Mouse (Mus musculus) MEL (cell line): ENCODE results near the gene Sult5a1.

Source experiments
- CTCF ChIP-seq, 3 experiments: IDR thresholded peaks in 2 of 3; conservative IDR thresholded peaks in 1 of 3; 2 replicates each; pipeline ENCODE4 v1.5.1; 2011 to 2012; ENCODE audit warnings: low read length in 3 of 3, low read depth in 2 of 3, mild to moderate bottlenecking in 2 of 3, improper control_type of control experiment in 1 of 3, inconsistent platforms in 1 of 3, mixed read lengths in 1 of 3, moderate library complexity in 1 of 3; ENCODE audit not compliant: control insufficient read depth in 1 of 3, insufficient read depth in 1 of 3, poor library complexity in 1 of 3, severe bottlenecking in 1 of 3
- ELF1 ChIP-seq: IDR thresholded peaks from 2 replicates; pipeline ENCODE4 v1.6.1; 2014; ENCODE audit warnings: low read depth, mild to moderate bottlenecking, inconsistent platforms, low read length, improper control_type of control experiment, moderate library complexity
- MAZ ChIP-seq: IDR thresholded peaks from 2 replicates; pipeline ENCODE4 v1.6.1; 2012; ENCODE audit warnings: low read depth, mild to moderate bottlenecking, inconsistent platforms, low read length, improper control_type of control experiment
- MEF2A ChIP-seq: IDR thresholded peaks from 2 replicates; pipeline ENCODE4 v1.6.1; 2014; ENCODE audit warnings: low read depth, mild to moderate bottlenecking, inconsistent platforms, low read length, improper control_type of control experiment; ENCODE audit not compliant: poor library complexity, insufficient replicate concordance, severe bottlenecking; ENCODE audit errors: extremely low read depth
- POLR2A ChIP-seq, 2 experiments: IDR thresholded peaks; 2 replicates each; pipeline ENCODE4 v1.6.1; 2011 to 2012; ENCODE audit warnings: low read length in 2 of 2, mild to moderate bottlenecking in 2 of 2, control low read depth in 1 of 2, improper control_type of control experiment in 1 of 2, low read depth in 1 of 2, moderate library complexity in 1 of 2; ENCODE audit not compliant: control insufficient read depth in 1 of 2, insufficient read depth in 1 of 2, poor library complexity in 1 of 2
- RAD21 ChIP-seq: IDR thresholded peaks from 2 replicates; pipeline ENCODE4 v1.6.1; 2011; ENCODE audit warnings: mild to moderate bottlenecking, low read depth, low read length, improper control_type of control experiment
- USF1 ChIP-seq: IDR thresholded peaks from 2 replicates; pipeline ENCODE4 v1.6.1; 2014; ENCODE audit warnings: low read depth, mild to moderate bottlenecking, inconsistent platforms, low read length, improper control_type of control experiment, moderate library complexity

DNA sequence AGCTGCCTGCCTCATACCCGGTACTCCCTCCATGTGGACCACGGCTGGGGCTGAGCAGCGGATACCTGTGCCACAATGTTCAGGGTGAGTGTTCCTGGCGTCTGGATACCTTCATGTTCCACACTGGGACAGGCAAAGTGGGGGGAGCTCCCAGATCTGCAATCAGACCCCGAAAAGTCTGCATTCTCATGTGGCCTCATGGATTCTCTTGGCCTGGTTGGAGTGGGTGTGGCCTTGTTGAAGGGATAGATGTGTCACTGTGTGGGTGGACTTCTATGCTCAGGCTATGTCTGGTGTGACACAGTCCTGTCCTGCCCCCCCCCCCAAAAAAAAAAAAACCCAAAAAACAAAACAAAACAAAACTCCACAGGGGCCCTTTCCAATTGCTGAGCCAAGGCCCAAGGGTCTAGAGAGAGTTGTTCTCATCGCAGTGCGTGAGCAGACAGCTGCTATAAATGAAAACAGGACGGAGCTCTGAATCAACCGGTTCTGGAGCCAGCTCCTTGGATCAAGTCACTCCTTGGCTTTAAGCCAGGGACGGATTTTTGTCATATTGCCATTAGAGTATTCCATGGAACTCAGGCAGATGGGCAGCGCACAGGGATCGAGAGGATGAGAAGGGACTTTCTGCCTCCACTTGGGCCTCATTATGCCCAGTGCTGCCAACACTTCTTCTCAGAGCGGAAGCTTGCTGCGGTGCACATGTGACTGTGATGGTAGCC lies 16.2 kb downstream of the Sult5a1 start:
- TF ChIP-seq CTCF (IDR thresholded peaks at IDR 0.05 in 2 of 3, conservative IDR thresholded peaks at IDR 0.05 in 1 of 3; ENCODE audit: control insufficient read depth in 1 of 3, insufficient read depth in 1 of 3, low read depth in 2 of 3, low read length in 3 of 3, poor library complexity in 1 of 3, severe bottlenecking in 1 of 3) (no peak), MEF2A (no peak), USF1 (no peak), ELF1 (no peak), MAZ (no peak), POLR2A (IDR thresholded peaks at IDR 0.05; ENCODE audit: control insufficient read depth in 1 of 2, insufficient read depth in 1 of 2, low read depth in 1 of 2, low read length in 2 of 2, poor library complexity in 1 of 2) (no peak), RAD21 (no peak)
